ENCODE assay signal across 17 mouse cellular contexts in genomic region chr7:13301643-13302042, GRCm38 (mm10).
"Had no signal": no experiment of that assay in that cellular context is flagged by ENCODE, and none has a peak within 500 bp of the region (broad histone marks: within the 10 kb centered on the region; RNA-seq: fewer than 3 reads in every experiment).

No protein-coding gene starts in this region.

- H3K27ac ChIP-seq: neural tube, embryonic 12.5 days; neural tube, embryonic 13.5 days; neural tube, embryonic 15.5 days; stomach, embryonic 15.5 days; stomach, postnatal 0 days had no signal

- H3K9ac ChIP-seq: neural tube, embryonic 12.5 days; neural tube, embryonic 13.5 days; neural tube, embryonic 15.5 days; stomach, embryonic 15.5 days had no signal

- DNase-seq: retina, postnatal 1 day; right cerebral cortex, adult 18-20 months; right cerebral cortex, postnatal 14 days; right cerebral cortex, postnatal 25 days; right cerebral cortex, postnatal 4 days; spleen, adult 18-20 months; thymus, adult 18-20 months; thymus, adult 2 months; thymus, postnatal 14 days; thymus, postnatal 25 days; thymus, postnatal 36 days; thymus, postnatal 4 days had no signal

- H3K4me1 ChIP-seq: neural tube, embryonic 12.5 days; neural tube, embryonic 13.5 days; neural tube, embryonic 15.5 days; stomach, embryonic 15.5 days had no signal

- H3K4me3 ChIP-seq: neural tube, embryonic 12.5 days; neural tube, embryonic 13.5 days; neural tube, embryonic 15.5 days; stomach, embryonic 15.5 days had no signal

- H3K9me3 ChIP-seq: neural tube, embryonic 12.5 days; neural tube, embryonic 13.5 days; neural tube, embryonic 15.5 days; stomach, embryonic 15.5 days had no signal

- H3K27me3 ChIP-seq: neural tube, embryonic 12.5 days; neural tube, embryonic 13.5 days; neural tube, embryonic 15.5 days; stomach, embryonic 15.5 days had no signal

- H3K4me2 ChIP-seq: neural tube, embryonic 12.5 days; neural tube, embryonic 13.5 days; neural tube, embryonic 15.5 days; stomach, embryonic 15.5 days had no signal
